Mouse (Mus musculus) MEL (cell line): ENCODE results near the gene Unc13b.

Source experiments
- BHLHE40 ChIP-seq: IDR thresholded peaks from 2 replicates; pipeline ENCODE4 v1.6.1; 2012; ENCODE audit warnings: low read depth, mild to moderate bottlenecking, inconsistent platforms, low read length, improper control_type of control experiment, borderline replicate concordance
- CTCF ChIP-seq, 3 experiments: IDR thresholded peaks in 2 of 3; conservative IDR thresholded peaks in 1 of 3; 2 replicates each; pipeline ENCODE4 v1.5.1; 2011 to 2012; ENCODE audit warnings: low read length in 3 of 3, low read depth in 2 of 3, mild to moderate bottlenecking in 2 of 3, improper control_type of control experiment in 1 of 3, inconsistent platforms in 1 of 3, mixed read lengths in 1 of 3, moderate library complexity in 1 of 3; ENCODE audit not compliant: control insufficient read depth in 1 of 3, insufficient read depth in 1 of 3, poor library complexity in 1 of 3, severe bottlenecking in 1 of 3
- ELF1 ChIP-seq: IDR thresholded peaks from 2 replicates; pipeline ENCODE4 v1.6.1; 2014; ENCODE audit warnings: low read depth, mild to moderate bottlenecking, inconsistent platforms, low read length, improper control_type of control experiment, moderate library complexity
- EP300 ChIP-seq, 2 experiments: IDR thresholded peaks; 2 replicates each; pipeline ENCODE4 v1.6.1; 2011; ENCODE audit warnings: improper control_type of control experiment in 2 of 2, low read length in 2 of 2, low read depth in 1 of 2, mild to moderate bottlenecking in 1 of 2
- GABPA ChIP-seq: IDR thresholded peaks from 2 replicates; pipeline ENCODE4 v1.6.1; 2012; ENCODE audit warnings: low read depth, mild to moderate bottlenecking, inconsistent platforms, low read length, improper control_type of control experiment, moderate library complexity
- MAZ ChIP-seq: IDR thresholded peaks from 2 replicates; pipeline ENCODE4 v1.6.1; 2012; ENCODE audit warnings: low read depth, mild to moderate bottlenecking, inconsistent platforms, low read length, improper control_type of control experiment
- POLR2A ChIP-seq, 2 experiments: IDR thresholded peaks; 2 replicates each; pipeline ENCODE4 v1.6.1; 2011 to 2012; ENCODE audit warnings: low read length in 2 of 2, mild to moderate bottlenecking in 2 of 2, control low read depth in 1 of 2, improper control_type of control experiment in 1 of 2, low read depth in 1 of 2, moderate library complexity in 1 of 2; ENCODE audit not compliant: control insufficient read depth in 1 of 2, insufficient read depth in 1 of 2, poor library complexity in 1 of 2
- SMC3 ChIP-seq: IDR thresholded peaks from 2 replicates; pipeline ENCODE4 v1.6.1; 2011; ENCODE audit warnings: low read depth, low read length, improper control_type of control experiment
- TAL1 ChIP-seq: IDR thresholded peaks from 2 replicates; pipeline ENCODE4 v1.6.1; 2012; ENCODE audit warnings: mild to moderate bottlenecking, inconsistent platforms, low read length, moderate library complexity, mixed read lengths
- ZKSCAN1 ChIP-seq: IDR thresholded peaks from 2 replicates; pipeline ENCODE4 v1.6.1; 2012; ENCODE audit warnings: low read depth, mild to moderate bottlenecking, inconsistent platforms, low read length, improper control_type of control experiment, moderate library complexity

DNA sequence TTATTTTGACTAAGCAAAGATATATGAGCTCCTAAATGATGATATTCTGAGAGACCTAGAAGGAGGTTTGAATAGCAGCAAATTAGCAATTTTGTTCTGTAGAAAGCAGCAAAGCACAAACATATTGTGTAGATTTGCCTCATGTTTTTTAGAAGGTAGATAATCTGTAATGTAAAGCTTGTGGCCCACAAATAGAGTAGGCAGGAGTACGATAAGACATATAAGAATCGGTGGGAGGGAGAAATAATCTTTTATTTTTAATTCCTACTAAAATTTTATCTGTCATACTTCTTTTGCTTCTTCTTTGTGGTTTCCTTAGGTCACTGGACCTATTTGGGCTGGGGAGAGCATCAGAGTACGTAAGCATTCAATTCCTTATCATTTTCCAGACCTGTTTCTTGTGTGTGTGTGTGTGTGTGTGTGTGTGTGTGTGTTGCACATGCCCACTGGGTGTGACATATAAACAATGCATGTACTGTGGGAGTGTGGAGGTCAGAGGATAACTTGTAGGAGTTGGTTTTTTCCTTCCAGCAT is 102.4 kb downstream of the Unc13b start:
- TF ChIP-seq TAL1 = no peak
- no peak for TF ChIP-seq CTCF (IDR thresholded peaks at IDR 0.05 in 2 of 3, conservative IDR thresholded peaks at IDR 0.05 in 1 of 3; ENCODE audit: control insufficient read depth in 1 of 3, insufficient read depth in 1 of 3, low read depth in 2 of 3, low read length in 3 of 3, poor library complexity in 1 of 3, severe bottlenecking in 1 of 3)
- TF ChIP-seq EP300 (IDR thresholded peaks at IDR 0.05; ENCODE audit: low read depth in 1 of 2, low read length in 2 of 2) = peak; percentile 62 to 74; a peak in 3 of 4 replicates
- no peak for TF ChIP-seq ZKSCAN1
- no peak; the same call in 1 of the 2 replicates for TF ChIP-seq MAZ
- no peak for TF ChIP-seq GABPA
- no peak; the same call in 1 of the 2 replicates for TF ChIP-seq BHLHE40
- no peak for TF ChIP-seq POLR2A (IDR thresholded peaks at IDR 0.05; ENCODE audit: control insufficient read depth in 1 of 2, insufficient read depth in 1 of 2, low read depth in 1 of 2, low read length in 2 of 2, poor library complexity in 1 of 2)
- no peak for TF ChIP-seq SMC3
- no peak for TF ChIP-seq ELF1
